Mouse (Mus musculus) MEL (cell line): ENCODE measurements around the gene Klc1.

Source experiments
- CHD2 ChIP-seq: IDR thresholded peaks from 2 replicates; pipeline ENCODE4 v1.6.1; 2011; ENCODE audit warnings: low read length, improper control_type of control experiment
- CTCF ChIP-seq, 3 experiments: IDR thresholded peaks in 2 of 3; conservative IDR thresholded peaks in 1 of 3; 2 replicates each; pipeline ENCODE4 v1.5.1; 2011 to 2012; ENCODE audit warnings: low read length in 3 of 3, low read depth in 2 of 3, mild to moderate bottlenecking in 2 of 3, improper control_type of control experiment in 1 of 3, inconsistent platforms in 1 of 3, mixed read lengths in 1 of 3, moderate library complexity in 1 of 3; ENCODE audit not compliant: control insufficient read depth in 1 of 3, insufficient read depth in 1 of 3, poor library complexity in 1 of 3, severe bottlenecking in 1 of 3
- E2F4 ChIP-seq: IDR thresholded peaks from 2 replicates; pipeline ENCODE4 v1.6.1; 2011; ENCODE audit warnings: low read depth, low read length, improper control_type of control experiment, borderline replicate concordance
- GABPA ChIP-seq: IDR thresholded peaks from 2 replicates; pipeline ENCODE4 v1.6.1; 2012; ENCODE audit warnings: low read depth, mild to moderate bottlenecking, inconsistent platforms, low read length, improper control_type of control experiment, moderate library complexity
- KAT2A ChIP-seq: conservative IDR thresholded peaks from 2 replicates; pipeline ENCODE4 v1.6.1; 2012; ENCODE audit warnings: low read depth, low read length, improper control_type of control experiment, inconsistent platforms
- POLR2A ChIP-seq, 2 experiments: IDR thresholded peaks; 2 replicates each; pipeline ENCODE4 v1.6.1; 2011 to 2012; ENCODE audit warnings: low read length in 2 of 2, mild to moderate bottlenecking in 2 of 2, control low read depth in 1 of 2, improper control_type of control experiment in 1 of 2, low read depth in 1 of 2, moderate library complexity in 1 of 2; ENCODE audit not compliant: control insufficient read depth in 1 of 2, insufficient read depth in 1 of 2, poor library complexity in 1 of 2
- POLR2AphosphoS2 ChIP-seq: IDR thresholded peaks from 2 replicates; pipeline ENCODE4 v1.6.1; 2011; ENCODE audit warnings: low read length, improper control_type of control experiment
- SIN3A ChIP-seq: IDR thresholded peaks from 2 replicates; pipeline ENCODE4 v1.6.1; 2012; ENCODE audit warnings: low read length, improper control_type of control experiment, inconsistent platforms
- TAL1 ChIP-seq: IDR thresholded peaks from 2 replicates; pipeline ENCODE4 v1.6.1; 2012; ENCODE audit warnings: mild to moderate bottlenecking, inconsistent platforms, low read length, moderate library complexity, mixed read lengths
- USF1 ChIP-seq: IDR thresholded peaks from 2 replicates; pipeline ENCODE4 v1.6.1; 2014; ENCODE audit warnings: low read depth, mild to moderate bottlenecking, inconsistent platforms, low read length, improper control_type of control experiment, moderate library complexity
- ZC3H11A ChIP-seq: IDR thresholded peaks from 2 replicates; pipeline ENCODE4 v1.6.1; 2012; ENCODE audit warnings: low read depth, mild to moderate bottlenecking, inconsistent platforms, low read length, improper control_type of control experiment
- ZKSCAN1 ChIP-seq: IDR thresholded peaks from 2 replicates; pipeline ENCODE4 v1.6.1; 2012; ENCODE audit warnings: low read depth, mild to moderate bottlenecking, inconsistent platforms, low read length, improper control_type of control experiment, moderate library complexity

DNA sequence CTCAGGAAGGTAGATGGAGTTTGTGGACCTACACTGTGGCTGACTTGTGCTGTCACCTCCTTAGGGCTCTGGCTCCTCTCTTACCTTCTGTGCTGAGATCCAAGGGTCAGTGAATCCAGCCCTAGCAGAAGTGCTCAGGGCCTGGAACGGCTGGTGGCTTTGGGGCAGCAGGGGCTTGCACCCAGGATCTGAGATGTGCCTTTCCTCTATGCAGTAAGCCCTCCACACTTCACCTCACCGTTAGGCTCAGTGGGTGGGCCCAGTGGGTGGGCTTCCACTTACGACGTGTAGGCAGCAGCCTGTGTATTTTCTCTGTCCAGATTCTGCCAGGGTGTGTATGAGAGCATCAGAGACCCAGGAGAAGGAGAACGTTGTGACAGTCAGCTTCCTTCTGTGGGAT lies 25.7 kb upstream of the Klc1 start:
- no peak for TF ChIP-seq POLR2AphosphoS2
- TF ChIP-seq USF1 = no peak
- no peak for TF ChIP-seq CTCF (IDR thresholded peaks at IDR 0.05 in 2 of 3, conservative IDR thresholded peaks at IDR 0.05 in 1 of 3; ENCODE audit: control insufficient read depth in 1 of 3, insufficient read depth in 1 of 3, low read depth in 2 of 3, low read length in 3 of 3, poor library complexity in 1 of 3, severe bottlenecking in 1 of 3)
- TF ChIP-seq POLR2A (IDR thresholded peaks at IDR 0.05; ENCODE audit: control insufficient read depth in 1 of 2, insufficient read depth in 1 of 2, low read depth in 1 of 2, low read length in 2 of 2, poor library complexity in 1 of 2) = no peak
- TF ChIP-seq KAT2A = no peak
- no peak for TF ChIP-seq SIN3A
- TF ChIP-seq E2F4 = no peak
- no peak for TF ChIP-seq GABPA
- TF ChIP-seq ZC3H11A = no peak
- TF ChIP-seq CHD2 = no peak
- no peak for TF ChIP-seq TAL1
- no peak for TF ChIP-seq ZKSCAN1
